Mouse (Mus musculus) hindbrain, embryonic 10.5 days (tissue): ENCODE results near the gene Lzts3. TPM values are rescaled to one million over a fixed set of nuclear protein-coding genes. Genes with fewer than 3 reads are reported as not detected.
"Not testable (repeated sequence)": the region's sequence is repeated elsewhere in the genome, so short reads cannot be mapped to it uniquely, and the experiment has no call there.

Experiments
- DNase-seq: peaks from one replicate; pipeline ENCODE4 v3.0.0-alpha.2; 2017; ENCODE audit warnings: low spot score
- H3K27ac ChIP-seq: fragments of 300-500 bp; sonication (generic); 2 replicates; pipeline ENCODE4 v1.5.1; 2016; ENCODE audit warnings: mild to moderate bottlenecking, moderate library complexity
- H3K27me3 ChIP-seq: fragments of 300-500 bp; sonication (generic); 2 replicates; pipeline ENCODE4 v1.6.1; 2016; ENCODE audit warnings: mild to moderate bottlenecking; ENCODE audit not compliant: poor library complexity, insufficient read depth, severe bottlenecking
- H3K36me3 ChIP-seq: fragments of 300-500 bp; sonication (generic); 2 replicates; pipeline ENCODE4 v1.6.1; 2016; ENCODE audit warnings: mild to moderate bottlenecking, moderate library complexity
- H3K4me1 ChIP-seq: fragments of 300-500 bp; sonication (generic); replicated peaks from 2 replicates; pipeline ENCODE4 v1.6.1; 2016; ENCODE audit warnings: mild to moderate bottlenecking
- H3K4me3 ChIP-seq: fragments of 300-500 bp; sonication (generic); 2 replicates; pipeline ENCODE4 v1.5.1; 2016; ENCODE audit warnings: mild to moderate bottlenecking, moderate library complexity
- H3K9me3 ChIP-seq: fragments of 300-500 bp; sonication (generic); 2 replicates; pipeline ENCODE4 v1.6.1; 2016; ENCODE audit warnings: mild to moderate bottlenecking, moderate library complexity
- WGBS: fragments of 180-500 bp; shearing (Covaris S2); methylation state at CpG from one replicate; pipeline ENCODE4 v1.1.7; 2016; 5-methylcytosine and 5-hydroxymethylcytosine counted together
- polyA plus RNA-seq: library from polyadenylated mRNA; unstranded; fragments of >200 nt; fragmentation: Nextera tagmentation; extraction: Ambion mirVana; gene quantifications from 2 replicates; pipeline ENCODE4 v1.2.1, GENCODE M21; 2016

Lzts3 gene
- polyA plus RNA-seq, 1 experiment from 2014 or later = 4.3 TPM

- Histone ChIP-seq H3K4me1 (no peaks in the 10 kb centered on the region), H3K36me3 (peaks cover 88% of the 10 kb centered on the region), H3K27ac (no peak overlapping the region), H3K4me3 (no peak overlapping the region), H3K9me3 (no peaks in the 10 kb centered on the region), H3K27me3 (no peaks in the 10 kb centered on the region)
- DNase-seq = no peak
- 91% methylated on average over 6 of the region's 6 CpGs for WGBS
Measured at GRCm38 (mm10) chr2:130655660-130656339, 13.2 kb upstream of the Lzts3 start.

GRCm38 (mm10) chr2:130653760-130654159, 11.2 kb upstream of the Lzts3 start:
- H3K4me3 ChIP-seq = no peak overlapping the region
- 88% methylated on average over 1 of the region's 1 CpGs for WGBS
- H3K36me3 ChIP-seq = peaks cover 84% of the 10 kb centered on the region
- no peaks in the 10 kb centered on the region for H3K9me3 ChIP-seq
- no peaks in the 10 kb centered on the region for H3K4me1 ChIP-seq
- no peaks in the 10 kb centered on the region for H3K27me3 ChIP-seq
- H3K27ac ChIP-seq = no peak overlapping the region
- no peak for DNase-seq

GRCm38 (mm10) chr2:130653303-130653702, 10.7 kb upstream of the Lzts3 start:
- DNase-seq = no peak
- Histone ChIP-seq H3K9me3 (no peaks in the 10 kb centered on the region), H3K27ac (no peak overlapping the region), H3K4me1 (no peaks in the 10 kb centered on the region), H3K4me3 (no peak overlapping the region), H3K27me3 (no peaks in the 10 kb centered on the region), H3K36me3 (peaks cover 79% of the 10 kb centered on the region)
- 88% methylated on average over 2 of the region's 2 CpGs for WGBS

GRCm38 (mm10) chr2:130649028-130649427, 6.4 kb upstream of the Lzts3 start:
- H3K27me3 ChIP-seq, H3K27ac ChIP-seq, H3K9me3 ChIP-seq, H3K4me1 ChIP-seq, DNase-seq, H3K4me3 ChIP-seq: not testable (repeated sequence)
- WGBS = 78% methylated on average over 6 of the region's 6 CpGs
- peaks cover 37% of the 10 kb centered on the region for H3K36me3 ChIP-seq

GRCm38 (mm10) chr2:130645198-130645597, 2.6 kb upstream of the Lzts3 start:
- peaks cover 20% of the 10 kb centered on the region for H3K27me3 ChIP-seq
- no peak for DNase-seq
- H3K4me1 ChIP-seq = peaks cover 17% of the 10 kb centered on the region
- WGBS = 85% methylated on average over 4 of the region's 4 CpGs
- no peak overlapping the region for H3K4me3 ChIP-seq
- no peak overlapping the region for H3K27ac ChIP-seq
- peaks cover 10% of the 10 kb centered on the region; the same call in 1 of the 2 replicates for H3K36me3 ChIP-seq
- no peaks in the 10 kb centered on the region for H3K9me3 ChIP-seq

- H3K4me3 ChIP-seq = peak overlapping the region; percentile 73
- peak overlapping the region; percentile 87 for H3K27ac ChIP-seq
- no peaks in the 10 kb centered on the region for H3K36me3 ChIP-seq
- WGBS = 1% methylated on average over 27 of the region's 27 CpGs
- no peaks in the 10 kb centered on the region for H3K9me3 ChIP-seq
- peaks cover 24% of the 10 kb centered on the region for H3K4me1 ChIP-seq
- peaks cover 49% of the 10 kb centered on the region for H3K27me3 ChIP-seq
- peak; percentile 23 for DNase-seq
Measured at GRCm38 (mm10) chr2:130642197-130642660, 374 bp downstream of the Lzts3 start.

GRCm38 (mm10) chr2:130641351-130642025, 1.1 kb downstream of the Lzts3 start:
- Histone ChIP-seq H3K36me3 (0 out of 2 replicates have a peak, but pooled peaks cover 3% of the 10 kb centered on the region), H3K27me3 (peaks cover 57% of the 10 kb centered on the region), H3K4me1 (peaks cover 24% of the 10 kb centered on the region), H3K4me3 (peak overlapping the region; percentile 73), H3K27ac (no peak overlapping the region), H3K9me3 (no peaks in the 10 kb centered on the region)
- no peak for DNase-seq
- WGBS = 75% methylated on average over 6 of the region's 6 CpGs

GRCm38 (mm10) chr2:130639276-130639675, 3.3 kb downstream of the Lzts3 start:
- H3K4me3 ChIP-seq = no peak overlapping the region
- H3K4me1 ChIP-seq = peaks cover 45% of the 10 kb centered on the region
- peaks cover 79% of the 10 kb centered on the region for H3K27me3 ChIP-seq
- 0 out of 2 replicates have a peak, but pooled peaks cover 3% of the 10 kb centered on the region for H3K36me3 ChIP-seq
- no peak for DNase-seq
- WGBS = 81% methylated on average over 6 of the region's 6 CpGs
- H3K27ac ChIP-seq = no peak overlapping the region
- no peaks in the 10 kb centered on the region for H3K9me3 ChIP-seq

- H3K9me3 ChIP-seq = no peaks in the 10 kb centered on the region
- peaks cover 56% of the 10 kb centered on the region for H3K4me1 ChIP-seq
- no peak for DNase-seq
- H3K4me3 ChIP-seq = no peak overlapping the region
- H3K27ac ChIP-seq = no peak overlapping the region
- WGBS = 30% methylated on average over 16 of the region's 16 CpGs
- peaks cover 90% of the 10 kb centered on the region for H3K27me3 ChIP-seq
- 0 out of 2 replicates have a peak, but pooled peaks cover 3% of the 10 kb centered on the region for H3K36me3 ChIP-seq
Measured at GRCm38 (mm10) chr2:130638101-130638611, 4.4 kb downstream of the Lzts3 start.

GRCm38 (mm10) chr2:130635847-130636246, 6.8 kb downstream of the Lzts3 start:
- H3K36me3 ChIP-seq = 0 out of 2 replicates have a peak, but pooled peaks cover 3% of the 10 kb centered on the region
- H3K9me3 ChIP-seq = no peaks in the 10 kb centered on the region
- 7% methylated on average over 21 of the region's 21 CpGs for WGBS
- peaks cover 48% of the 10 kb centered on the region for H3K4me1 ChIP-seq
- H3K27ac ChIP-seq = no peak overlapping the region
- peaks cover 93% of the 10 kb centered on the region for H3K27me3 ChIP-seq
- peak; percentile 35 for DNase-seq
- peak overlapping the region; percentile 52 for H3K4me3 ChIP-seq

- under 1% methylated on average over 38 of the region's 38 CpGs for WGBS
Measured at GRCm38 (mm10) chr2:130634739-130635411, 7.7 kb downstream of the Lzts3 start.

GRCm38 (mm10) chr2:130634006-130634738, 8.4 kb downstream of the Lzts3 start:
- 10% methylated on average over 14 of the region's 14 CpGs for WGBS
- H3K27me3 ChIP-seq = peaks cover 78% of the 10 kb centered on the region
- DNase-seq = peak; percentile 53
- H3K36me3 ChIP-seq = 0 out of 2 replicates have a peak, but pooled peaks cover 3% of the 10 kb centered on the region
- peak overlapping the region; percentile 81 for H3K27ac ChIP-seq
- H3K4me3 ChIP-seq = peak overlapping the region; percentile 52
- H3K9me3 ChIP-seq = no peaks in the 10 kb centered on the region
- peaks cover 54% of the 10 kb centered on the region for H3K4me1 ChIP-seq

More at GRCm38 (mm10) chr2:130634739-130635411, 7.7 kb downstream of the Lzts3 start:
- Histone ChIP-seq H3K4me1 (peaks cover 53% of the 10 kb centered on the region), H3K9me3 (no peaks in the 10 kb centered on the region), H3K27ac (peak overlapping the region; percentile 81), H3K4me3 (peak overlapping the region; percentile 52), H3K36me3 (0 out of 2 replicates have a peak, but pooled peaks cover 3% of the 10 kb centered on the region), H3K27me3 (peaks cover 85% of the 10 kb centered on the region)
- peak; percentile 69 for DNase-seq
